1 mouse cellular context compared by ENCODE assay signal in genomic region chr1:165930510-165930909, GRCm38 (mm10).
TF ChIP-seq lines count a peak whose summit lies in the region.

No protein-coding gene starts in this region.

TF ChIP-seq in CH12.LX, 34 proteins besides CTCF, POLR2A, EP300 and RAD21 (continued from another document):
- TF ChIP-seq E2F4 (IDR thresholded peaks at IDR 0.05; ENCODE audit: insufficient replicate concordance, low read depth, low read length) (no peak), RCOR1 (conservative IDR thresholded peaks at IDR 0.05; ENCODE audit: low read depth, low read length) (no peak), CHD1 (IDR thresholded peaks at IDR 0.05; ENCODE audit: low read depth, low read length) (no peak), POLR2AphosphoS2 (IDR thresholded peaks at IDR 0.05; ENCODE audit: low read depth, low read length) (no peak), TBP (conservative IDR thresholded peaks at IDR 0.05; ENCODE audit: low read depth, low read length) (0 out of 2 replicates have a peak, but pooled peaks have one; percentile 19), USF2 (conservative IDR thresholded peaks at IDR 0.05; ENCODE audit: low read depth, low read length) (no peak)
